Mouse (Mus musculus): ENCODE data around the gene Tex22.

GRCm38 (mm10) chr12:113073420-113074328 lies 628 bp upstream of the Tex22 start:
- TF ChIP-seq CTCF (IDR thresholded peaks at IDR 0.05), result no peak
- TF ChIP-seq POLR2A (IDR thresholded peaks at IDR 0.05; ENCODE audit: insufficient read depth, low read depth, low read length), result no peak

Measured in heart, adult 2 months (tissue).